Mouse (Mus musculus) lung, embryonic 15.5 days (tissue): Measurements from ENCODE around the gene Ywhah. TPM values are rescaled to one million over a fixed set of nuclear protein-coding genes. Genes with fewer than 3 reads are reported as not detected.

Experiments
- ATAC-seq: fragments of 200-750 bp; cut with Nextera tagmentation; 2 replicates; pipeline ENCODE4 v1.8.0; 2017; ENCODE audit warnings: moderate number of reproducible peaks, borderline replicate concordance; ENCODE audit not compliant: low FRiP score, low TSS enrichment; ENCODE audit errors: extremely low read depth
- H3K27ac ChIP-seq: fragments of 300-500 bp; sonication (generic); 2 replicates; pipeline ENCODE4 v1.5.1; 2015; ENCODE audit warnings: moderate library complexity, mild to moderate bottlenecking, inconsistent platforms
- H3K27me3 ChIP-seq: fragments of 300-500 bp; sonication (generic); 2 replicates; pipeline ENCODE4 v1.6.1; 2015; ENCODE audit warnings: inconsistent platforms
- H3K36me3 ChIP-seq: fragments of 300-500 bp; sonication (generic); 2 replicates; pipeline ENCODE4 v1.6.1; 2015; ENCODE audit warnings: inconsistent platforms
- H3K4me1 ChIP-seq: fragments of 300-500 bp; sonication (generic); 2 replicates; pipeline ENCODE4 v1.6.1; 2015; ENCODE audit warnings: inconsistent platforms
- H3K4me2 ChIP-seq: fragments of 300-500 bp; sonication (generic); 2 replicates; pipeline ENCODE4 v1.6.1; 2015; ENCODE audit warnings: inconsistent platforms, mild to moderate bottlenecking, moderate library complexity
- H3K4me3 ChIP-seq: fragments of 300-500 bp; sonication (generic); 2 replicates; pipeline ENCODE4 v1.5.1; 2015; ENCODE audit warnings: mild to moderate bottlenecking, inconsistent platforms
- H3K9ac ChIP-seq: fragments of 300-500 bp; sonication (generic); 2 replicates; pipeline ENCODE4 v1.6.1; 2015; ENCODE audit warnings: inconsistent platforms
- H3K9me3 ChIP-seq: fragments of 300-500 bp; sonication (generic); 2 replicates; pipeline ENCODE4 v1.6.1; 2016; ENCODE audit warnings: inconsistent platforms
- WGBS: fragments of 180-500 bp; shearing (Covaris S2); methylation state at CpG from one replicate; pipeline ENCODE4 v1.1.7; 2015; 5-methylcytosine and 5-hydroxymethylcytosine counted together
- polyA plus RNA-seq: library from polyadenylated mRNA; unstranded; fragments of >200 nt; fragmentation: Nextera tagmentation; extraction: Ambion mirVana; gene quantifications from 2 replicates; pipeline ENCODE4 v1.2.1, GENCODE M21; 2015

Gene Ywhah
- polyA plus RNA-seq, 1 experiment from 2014 or later = 455 TPM

- ATAC-seq = no peak
- Histone ChIP-seq H3K4me3 (no peak overlapping the region), H3K4me1 (no peaks in the 10 kb centered on the region), H3K36me3 (no peaks in the 10 kb centered on the region), H3K4me2 (no peak overlapping the region), H3K27ac (no peak overlapping the region), H3K9ac (no peak overlapping the region), H3K27me3 (no peaks in the 10 kb centered on the region), H3K9me3 (no peaks in the 10 kb centered on the region)
- 87% methylated on average over 5 of the region's 5 CpGs for WGBS
Observed at GRCm38 (mm10) chr5:33001111-33001510, 17.5 kb upstream of the Ywhah start.

- no peak overlapping the region for H3K9ac ChIP-seq
- no peaks in the 10 kb centered on the region for H3K4me1 ChIP-seq
- H3K4me2 ChIP-seq = no peak overlapping the region
- no peak overlapping the region for H3K4me3 ChIP-seq
- no peak for ATAC-seq
- WGBS = 78% methylated on average over 5 of the region's 5 CpGs
- no peaks in the 10 kb centered on the region for H3K36me3 ChIP-seq
- no peaks in the 10 kb centered on the region for H3K9me3 ChIP-seq
- no peak overlapping the region for H3K27ac ChIP-seq
- H3K27me3 ChIP-seq = no peaks in the 10 kb centered on the region
Observed at GRCm38 (mm10) chr5:33002781-33003180, 15.8 kb upstream of the Ywhah start.

GRCm38 (mm10) chr5:33003500-33003899, 15.1 kb upstream of the Ywhah start:
- Histone ChIP-seq H3K9me3 (no peaks in the 10 kb centered on the region), H3K4me2 (no peak overlapping the region), H3K36me3 (no peaks in the 10 kb centered on the region), H3K4me3 (no peak overlapping the region), H3K4me1 (no peaks in the 10 kb centered on the region), H3K27ac (no peak overlapping the region), H3K27me3 (no peaks in the 10 kb centered on the region), H3K9ac (no peak overlapping the region)
- WGBS = 42% methylated on average over 6 of the region's 6 CpGs
- ATAC-seq = no peak

GRCm38 (mm10) chr5:33004110-33004509, 14.5 kb upstream of the Ywhah start:
- WGBS = 51% methylated on average over 4 of the region's 4 CpGs
- Histone ChIP-seq H3K4me3 (no peak overlapping the region), H3K27me3 (no peaks in the 10 kb centered on the region), H3K9ac (no peak overlapping the region), H3K9me3 (no peaks in the 10 kb centered on the region), H3K27ac (no peak overlapping the region), H3K4me2 (no peak overlapping the region), H3K36me3 (no peaks in the 10 kb centered on the region), H3K4me1 (no peaks in the 10 kb centered on the region)
- no peak for ATAC-seq

- WGBS = 66% methylated on average over 11 of the region's 11 CpGs
- Histone ChIP-seq H3K4me3 (no peak overlapping the region), H3K27ac (no peak overlapping the region), H3K9ac (no peak overlapping the region), H3K4me2 (no peak overlapping the region), H3K9me3 (no peaks in the 10 kb centered on the region), H3K36me3 (no peaks in the 10 kb centered on the region), H3K4me1 (no peaks in the 10 kb centered on the region), H3K27me3 (no peaks in the 10 kb centered on the region)
- no peak for ATAC-seq
Observed at GRCm38 (mm10) chr5:33005442-33006145, 13.0 kb upstream of the Ywhah start.

GRCm38 (mm10) chr5:33006670-33007069, 11.9 kb upstream of the Ywhah start:
- 32% methylated on average over 8 of the region's 8 CpGs for WGBS

GRCm38 (mm10) chr5:33007371-33007770, 11.2 kb upstream of the Ywhah start:
- H3K4me1 ChIP-seq = no peaks in the 10 kb centered on the region
- no peaks in the 10 kb centered on the region for H3K9me3 ChIP-seq
- no peaks in the 10 kb centered on the region for H3K27me3 ChIP-seq
- H3K27ac ChIP-seq = no peak overlapping the region
- no peaks in the 10 kb centered on the region for H3K36me3 ChIP-seq
- WGBS = 67% methylated on average over 4 of the region's 4 CpGs
- no peak for ATAC-seq
- no peak overlapping the region for H3K4me2 ChIP-seq
- no peak overlapping the region for H3K9ac ChIP-seq
- H3K4me3 ChIP-seq = no peak overlapping the region

More at GRCm38 (mm10) chr5:33006670-33007069, 11.9 kb upstream of the Ywhah start:
- Histone ChIP-seq H3K9ac (no peak overlapping the region), H3K4me1 (no peaks in the 10 kb centered on the region), H3K4me3 (no peak overlapping the region), H3K36me3 (no peaks in the 10 kb centered on the region), H3K4me2 (no peak overlapping the region), H3K27me3 (no peaks in the 10 kb centered on the region), H3K27ac (no peak overlapping the region), H3K9me3 (no peaks in the 10 kb centered on the region)
- no peak for ATAC-seq

GRCm38 (mm10) chr5:33009301-33009700, 9.3 kb upstream of the Ywhah start:
- no peak overlapping the region for H3K4me2 ChIP-seq
- WGBS = 55% methylated on average over 2 of the region's 2 CpGs

GRCm38 (mm10) chr5:33009818-33010812, 8.5 kb upstream of the Ywhah start:
- Histone ChIP-seq H3K9me3 (no peaks in the 10 kb centered on the region), H3K27me3 (no peaks in the 10 kb centered on the region), H3K9ac (no peak overlapping the region), H3K27ac (no peak overlapping the region), H3K4me2 (no peak overlapping the region), H3K4me1 (no peaks in the 10 kb centered on the region), H3K4me3 (no peak overlapping the region), H3K36me3 (no peaks in the 10 kb centered on the region)
- 68% methylated on average over 14 of the region's 14 CpGs for WGBS
- ATAC-seq = no peak

More at GRCm38 (mm10) chr5:33009301-33009700, 9.3 kb upstream of the Ywhah start:
- Histone ChIP-seq H3K4me1 (no peaks in the 10 kb centered on the region), H3K36me3 (no peaks in the 10 kb centered on the region), H3K9me3 (no peaks in the 10 kb centered on the region), H3K4me3 (no peak overlapping the region), H3K27ac (no peak overlapping the region), H3K9ac (no peak overlapping the region), H3K27me3 (no peaks in the 10 kb centered on the region)
- no peak for ATAC-seq

GRCm38 (mm10) chr5:33011132-33012106, 7.2 kb upstream of the Ywhah start:
- no peak for ATAC-seq
- 36% methylated on average over 15 of the region's 15 CpGs for WGBS
- H3K36me3 ChIP-seq = no peaks in the 10 kb centered on the region
- H3K4me1 ChIP-seq = no peaks in the 10 kb centered on the region
- no peaks in the 10 kb centered on the region for H3K9me3 ChIP-seq
- H3K9ac ChIP-seq = no peak overlapping the region
- no peaks in the 10 kb centered on the region for H3K27me3 ChIP-seq
- H3K4me3 ChIP-seq = no peak overlapping the region
- no peak overlapping the region for H3K4me2 ChIP-seq
- no peak overlapping the region for H3K27ac ChIP-seq

GRCm38 (mm10) chr5:33014096-33014495, 4.5 kb upstream of the Ywhah start:
- ATAC-seq = no peak
- Histone ChIP-seq H3K9me3 (no peaks in the 10 kb centered on the region), H3K9ac (no peak overlapping the region), H3K4me2 (no peak overlapping the region), H3K4me3 (no peak overlapping the region), H3K27ac (no peak overlapping the region), H3K27me3 (no peaks in the 10 kb centered on the region), H3K4me1 (peaks cover 6% of the 10 kb centered on the region), H3K36me3 (no peaks in the 10 kb centered on the region)
- 79% methylated on average over 1 of the region's 1 CpGs for WGBS
